Mouse (Mus musculus): ENCODE results near the gene Syn2. TPM values are rescaled to one million over a fixed set of nuclear protein-coding genes. Genes with fewer than 3 reads are reported as not detected.

The Syn2 gene
- polyA plus RNA-seq, 1 experiment from 2014 or later, result 8.2 TPM

GRCm38 (mm10) chr6:115284153-115284552, 149.5 kb downstream of the Syn2 start:
- H3K4me2 ChIP-seq (ENCODE audit: low read depth), result no peak overlapping the region
- no peak for ATAC-seq (ENCODE audit: insufficient read depth, low FRiP score, low TSS enrichment)

DNA sequence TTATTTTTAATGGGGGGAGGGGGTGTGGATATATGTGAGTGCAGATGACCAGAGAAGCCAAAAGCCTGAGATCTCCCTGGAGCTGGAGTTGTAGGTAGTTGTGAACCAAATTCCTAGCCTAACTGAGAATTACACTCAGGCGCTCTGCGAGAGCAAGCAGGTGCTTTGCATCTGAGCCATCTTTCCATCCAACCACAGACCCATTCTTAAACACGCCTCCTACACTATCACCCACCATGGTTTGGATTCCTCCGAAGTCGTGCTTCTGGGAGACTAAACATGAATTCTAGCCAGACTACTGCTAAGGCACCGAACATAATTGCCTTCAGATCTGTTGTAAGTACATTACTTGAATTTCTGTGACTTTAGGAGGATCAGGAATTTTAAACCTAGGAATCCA, 151.7 kb downstream of the Syn2 start:
- 89% methylated on average over 6 of the region's 6 CpGs for WGBS
- DNase-seq (ENCODE audit: low spot score), result no peak
- Histone ChIP-seq H3K36me3 (ENCODE audit: control insufficient read depth, insufficient read depth, low read length) (no peaks in the 10 kb centered on the region), H3K27me3 (ENCODE audit: control insufficient read depth, insufficient read depth, low read length) (no peaks in the 10 kb centered on the region), H3K4me1 (ENCODE audit: control insufficient read depth, insufficient read depth, low read length) (no peaks in the 10 kb centered on the region), H3K4me3 (ENCODE audit: low read depth, low read length) (no peak overlapping the region), H3K4me2 (ENCODE audit: low read depth) (no peak overlapping the region), H3K9ac (ENCODE audit: low read length) (no peak overlapping the region), H3K27ac (ENCODE audit: low read depth, low read length) (no peak overlapping the region), H3K9me3 (ENCODE audit: control insufficient read depth, low read length) (no peaks in the 10 kb centered on the region)
- no peak for ATAC-seq (ENCODE audit: insufficient read depth, low FRiP score, low TSS enrichment)

More at GRCm38 (mm10) chr6:115284153-115284552, 149.5 kb downstream of the Syn2 start:
- Histone ChIP-seq H3K4me3 (ENCODE audit: low read depth, low read length) (no peak overlapping the region), H3K9ac (ENCODE audit: low read length) (no peak overlapping the region), H3K4me1 (ENCODE audit: control insufficient read depth, insufficient read depth, low read length) (no peaks in the 10 kb centered on the region), H3K9me3 (ENCODE audit: control insufficient read depth, low read length) (no peaks in the 10 kb centered on the region), H3K27ac (ENCODE audit: low read depth, low read length) (no peak overlapping the region), H3K36me3 (ENCODE audit: control insufficient read depth, insufficient read depth, low read length) (no peaks in the 10 kb centered on the region), H3K27me3 (ENCODE audit: control insufficient read depth, insufficient read depth, low read length) (no peaks in the 10 kb centered on the region)
- no peak for DNase-seq (ENCODE audit: low spot score)
- WGBS, result 95% methylated on average over 2 of the region's 2 CpGs

- WGBS, result 90% methylated on average over 3 of the region's 3 CpGs
- no peak for ATAC-seq (ENCODE audit: insufficient read depth, low FRiP score, low TSS enrichment)
- Histone ChIP-seq H3K9me3 (ENCODE audit: control insufficient read depth, low read length) (no peaks in the 10 kb centered on the region), H3K27me3 (ENCODE audit: control insufficient read depth, insufficient read depth, low read length) (no peaks in the 10 kb centered on the region), H3K27ac (ENCODE audit: low read depth, low read length) (no peak overlapping the region), H3K4me3 (ENCODE audit: low read depth, low read length) (no peak overlapping the region), H3K9ac (ENCODE audit: low read length) (no peak overlapping the region), H3K4me1 (ENCODE audit: control insufficient read depth, insufficient read depth, low read length) (no peaks in the 10 kb centered on the region), H3K4me2 (ENCODE audit: low read depth) (no peak overlapping the region), H3K36me3 (ENCODE audit: control insufficient read depth, insufficient read depth, low read length) (no peaks in the 10 kb centered on the region)
- DNase-seq (ENCODE audit: low spot score), result no peak
These were observed 153.5 kb downstream of the Syn2 start for GRCm38 (mm10) chr6:115288223-115288622.

DNA sequence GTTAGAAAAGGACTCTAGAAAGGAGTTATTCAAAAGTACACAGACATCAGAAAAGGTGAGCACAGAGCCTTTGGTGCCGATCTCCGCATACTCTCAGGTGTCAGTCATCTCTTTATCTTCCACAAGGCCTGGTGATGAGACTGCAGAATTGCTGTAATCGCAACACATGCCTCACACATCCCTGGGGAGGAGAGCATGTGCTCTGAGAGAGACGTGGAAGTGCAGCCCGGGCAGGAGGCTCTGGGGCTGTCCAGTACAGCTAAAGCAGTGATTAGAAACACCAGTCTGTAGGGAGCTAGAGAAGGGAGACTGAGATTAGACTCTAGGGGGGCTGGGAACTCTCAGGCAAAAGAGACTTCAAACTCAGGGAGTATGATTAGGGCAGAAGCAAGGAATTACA, 155.9 kb downstream of the Syn2 start:
- no peak overlapping the region for H3K27ac ChIP-seq (ENCODE audit: low read depth, low read length)
- no peaks in the 10 kb centered on the region for H3K36me3 ChIP-seq (ENCODE audit: control insufficient read depth, insufficient read depth, low read length)
- no peak overlapping the region for H3K4me3 ChIP-seq (ENCODE audit: low read depth, low read length)
- no peaks in the 10 kb centered on the region for H3K9me3 ChIP-seq (ENCODE audit: control insufficient read depth, low read length)
- H3K4me1 ChIP-seq (ENCODE audit: control insufficient read depth, insufficient read depth, low read length), result no peaks in the 10 kb centered on the region
- DNase-seq (ENCODE audit: low spot score), result no peak
- no peaks in the 10 kb centered on the region for H3K27me3 ChIP-seq (ENCODE audit: control insufficient read depth, insufficient read depth, low read length)
- no peak for ATAC-seq (ENCODE audit: insufficient read depth, low FRiP score, low TSS enrichment)
- no peak overlapping the region for H3K9ac ChIP-seq (ENCODE audit: low read length)
- no peak overlapping the region for H3K4me2 ChIP-seq (ENCODE audit: low read depth)
- 76% methylated on average over 5 of the region's 5 CpGs for WGBS

DNA sequence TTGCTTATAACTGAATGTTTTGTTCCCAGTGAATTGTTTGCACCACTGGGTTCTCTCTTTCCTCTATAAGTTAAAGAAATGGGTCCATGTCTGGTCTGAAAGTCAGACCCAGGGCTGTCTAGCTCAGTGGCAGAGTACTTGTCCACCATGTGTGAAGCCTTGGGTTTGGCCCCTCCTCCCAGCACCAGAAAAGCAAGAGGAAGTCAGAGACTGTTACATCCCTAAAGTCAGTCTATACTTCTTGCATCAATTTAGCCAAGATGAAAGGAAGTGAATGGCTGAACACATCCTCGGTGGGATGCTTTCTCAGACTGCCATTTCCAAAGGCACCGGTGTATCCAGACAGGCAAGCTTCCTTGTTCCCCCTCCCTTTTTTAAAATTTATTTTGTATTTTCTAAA, 156.4 kb downstream of the Syn2 start:
- Histone ChIP-seq H3K4me1 (ENCODE audit: control insufficient read depth, insufficient read depth, low read length) (no peaks in the 10 kb centered on the region), H3K27me3 (ENCODE audit: control insufficient read depth, insufficient read depth, low read length) (no peaks in the 10 kb centered on the region), H3K27ac (ENCODE audit: low read depth, low read length) (no peak overlapping the region), H3K9me3 (ENCODE audit: control insufficient read depth, low read length) (no peaks in the 10 kb centered on the region), H3K36me3 (ENCODE audit: control insufficient read depth, insufficient read depth, low read length) (no peaks in the 10 kb centered on the region), H3K4me3 (ENCODE audit: low read depth, low read length) (no peak overlapping the region), H3K4me2 (ENCODE audit: low read depth) (no peak overlapping the region), H3K9ac (ENCODE audit: low read length) (no peak overlapping the region)
- DNase-seq (ENCODE audit: low spot score) (no peak), ATAC-seq (ENCODE audit: insufficient read depth, low FRiP score, low TSS enrichment) (no peak)
- 88% methylated on average over 2 of the region's 2 CpGs for WGBS

- Histone ChIP-seq H3K9ac (ENCODE audit: low read length) (no peak overlapping the region), H3K4me1 (ENCODE audit: control insufficient read depth, insufficient read depth, low read length) (no peaks in the 10 kb centered on the region), H3K4me2 (ENCODE audit: low read depth) (no peak overlapping the region), H3K9me3 (ENCODE audit: control insufficient read depth, low read length) (no peaks in the 10 kb centered on the region), H3K4me3 (ENCODE audit: low read depth, low read length) (no peak overlapping the region), H3K36me3 (ENCODE audit: control insufficient read depth, insufficient read depth, low read length) (no peaks in the 10 kb centered on the region), H3K27ac (ENCODE audit: low read depth, low read length) (no peak overlapping the region), H3K27me3 (ENCODE audit: control insufficient read depth, insufficient read depth, low read length) (no peaks in the 10 kb centered on the region)
- no peak for ATAC-seq (ENCODE audit: insufficient read depth, low FRiP score, low TSS enrichment)
- 90% methylated on average over 6 of the region's 6 CpGs for WGBS
- DNase-seq (ENCODE audit: low spot score), result no peak
These were observed 157.1 kb downstream of the Syn2 start for GRCm38 (mm10) chr6:115291823-115292222.

DNA sequence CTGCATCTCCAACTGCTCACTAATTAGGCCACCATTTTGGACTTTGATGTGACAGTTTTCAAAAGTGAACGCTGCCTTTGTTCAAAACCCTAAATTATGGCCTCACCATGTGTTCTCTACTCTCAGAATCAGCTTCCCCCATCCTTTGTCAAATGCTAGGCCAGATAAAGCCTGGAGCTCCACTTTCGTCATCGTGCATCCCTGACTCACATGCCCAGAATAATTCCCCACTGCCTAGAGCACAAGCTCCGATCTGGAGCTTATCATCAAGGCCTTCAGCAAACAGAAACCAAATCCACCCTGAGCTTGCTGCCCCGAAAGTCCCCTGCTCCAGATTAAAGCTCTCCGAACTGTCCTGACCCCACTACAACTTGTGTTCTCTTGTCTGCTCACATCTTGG, 157.9 kb downstream of the Syn2 start:
- WGBS, result 71% methylated on average over 6 of the region's 6 CpGs
- H3K4me1 ChIP-seq (ENCODE audit: control insufficient read depth, insufficient read depth, low read length), result no peaks in the 10 kb centered on the region
- no peaks in the 10 kb centered on the region for H3K9me3 ChIP-seq (ENCODE audit: control insufficient read depth, low read length)
- no peak overlapping the region for H3K4me3 ChIP-seq (ENCODE audit: low read depth, low read length)
- no peaks in the 10 kb centered on the region for H3K27me3 ChIP-seq (ENCODE audit: control insufficient read depth, insufficient read depth, low read length)
- no peak overlapping the region for H3K9ac ChIP-seq (ENCODE audit: low read length)
- H3K4me2 ChIP-seq (ENCODE audit: low read depth), result no peak overlapping the region
- H3K27ac ChIP-seq (ENCODE audit: low read depth, low read length), result no peak overlapping the region
- no peaks in the 10 kb centered on the region for H3K36me3 ChIP-seq (ENCODE audit: control insufficient read depth, insufficient read depth, low read length)
- DNase-seq (ENCODE audit: low spot score) (no peak), ATAC-seq (ENCODE audit: insufficient read depth, low FRiP score, low TSS enrichment) (no peak)

GRCm38 (mm10) chr6:115293877-115294276, 159.2 kb downstream of the Syn2 start:
- no peaks in the 10 kb centered on the region for H3K9me3 ChIP-seq (ENCODE audit: control insufficient read depth, low read length)
- 91% methylated on average over 2 of the region's 2 CpGs for WGBS
- DNase-seq (ENCODE audit: low spot score), result no peak

DNA sequence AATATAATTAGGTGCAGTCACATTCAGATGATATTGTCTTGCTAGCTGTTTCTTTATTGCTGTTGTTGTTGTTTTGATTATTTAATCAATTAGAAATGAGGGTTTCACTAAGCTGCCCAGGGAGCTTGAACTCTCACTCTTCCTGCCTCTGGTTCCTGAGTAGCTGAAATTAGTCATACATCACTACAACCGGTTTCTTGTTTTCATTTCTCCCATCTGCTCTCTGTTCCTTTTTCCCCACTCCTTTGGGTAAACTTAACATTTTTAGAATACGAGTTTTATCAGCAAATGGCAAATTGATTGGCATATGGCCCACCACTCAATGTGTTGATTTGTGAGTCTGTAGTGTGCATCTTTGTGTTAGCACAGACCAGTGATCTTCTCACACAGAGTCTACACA, 172.4 kb downstream of the Syn2 start:
- 82% methylated on average over 2 of the region's 2 CpGs for WGBS
- DNase-seq (ENCODE audit: low spot score), result no peak
- no peaks in the 10 kb centered on the region for H3K27me3 ChIP-seq (ENCODE audit: control insufficient read depth, insufficient read depth, low read length)
- no peak overlapping the region for H3K27ac ChIP-seq (ENCODE audit: low read depth, low read length)
- H3K4me1 ChIP-seq (ENCODE audit: control insufficient read depth, insufficient read depth, low read length), result no peaks in the 10 kb centered on the region
- no peak overlapping the region for H3K9ac ChIP-seq (ENCODE audit: low read length)
- no peak overlapping the region for H3K4me2 ChIP-seq (ENCODE audit: low read depth)
- H3K9me3 ChIP-seq (ENCODE audit: control insufficient read depth, low read length), result no peaks in the 10 kb centered on the region
- H3K4me3 ChIP-seq (ENCODE audit: low read depth, low read length), result no peak overlapping the region
- no peak for ATAC-seq (ENCODE audit: insufficient read depth, low FRiP score, low TSS enrichment)
- H3K36me3 ChIP-seq (ENCODE audit: control insufficient read depth, insufficient read depth, low read length), result no peaks in the 10 kb centered on the region

More at GRCm38 (mm10) chr6:115293877-115294276, 159.2 kb downstream of the Syn2 start:
- no peak overlapping the region for H3K9ac ChIP-seq (ENCODE audit: low read length)
- H3K36me3 ChIP-seq (ENCODE audit: control insufficient read depth, insufficient read depth, low read length), result no peaks in the 10 kb centered on the region
- H3K27ac ChIP-seq (ENCODE audit: low read depth, low read length), result no peak overlapping the region
- no peaks in the 10 kb centered on the region for H3K4me1 ChIP-seq (ENCODE audit: control insufficient read depth, insufficient read depth, low read length)
- H3K27me3 ChIP-seq (ENCODE audit: control insufficient read depth, insufficient read depth, low read length), result no peaks in the 10 kb centered on the region
- ATAC-seq (ENCODE audit: insufficient read depth, low FRiP score, low TSS enrichment), result no peak
- no peak overlapping the region for H3K4me3 ChIP-seq (ENCODE audit: low read depth, low read length)
- no peak overlapping the region for H3K4me2 ChIP-seq (ENCODE audit: low read depth)
